Mouse (Mus musculus) gastrocnemius, postnatal 4 days (tissue): Measurements from ENCODE around the gene Tmem256. TPM values are rescaled to one million over a fixed set of nuclear protein-coding genes. Genes with fewer than 3 reads are reported as not detected.

ENCODE experiments used
- DNase-seq, 2 experiments: peaks; one replicate each; pipeline ENCODE4 v3.0.0; 2021 to 2022; ENCODE audit warnings: low spot score in 2 of 2, mixed read lengths in 2 of 2
- microRNA-seq: library from miRNA; unstranded; fragments of <30 nt; microRNA quantifications from one replicate; pipeline ENCODE4 v1.2.0, GENCODE M21; 2021
- total RNA-seq, 2 experiments: library from RNA; stranded (reverse); gene quantifications; 2 replicates each; pipeline ENCODE4 v1.2.3; 2021

The Tmem256 gene
- total RNA-seq, 2 experiments from 2014 or later = 97.5 to 141 TPM

GRCm38 (mm10) chr11:69881787-69882670, 43.7 kb downstream of the Tmem256 start:
- no peak for DNase-seq

DNA sequence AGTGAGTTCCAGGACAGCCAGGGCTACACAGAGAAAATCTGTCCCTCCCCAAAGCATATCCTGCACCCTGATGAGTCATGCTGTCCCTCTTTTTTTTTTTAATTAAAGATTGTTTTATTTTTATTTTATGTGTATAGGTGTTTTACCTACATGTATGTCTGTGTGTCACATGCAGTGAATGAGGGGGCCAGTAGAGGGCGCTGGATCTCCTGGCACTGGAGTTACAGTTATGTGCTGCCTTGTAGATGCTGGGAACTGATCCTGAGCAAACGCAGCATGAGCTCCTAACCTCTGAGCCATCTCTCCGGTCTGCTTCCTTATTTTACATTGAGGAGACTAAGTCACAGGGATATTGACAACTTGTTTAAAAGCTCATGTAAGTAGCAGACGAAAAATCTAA, 44.8 kb downstream of the Tmem256 start:
- DNase-seq = no peak

GRCm38 (mm10) chr11:69883527-69884151, 45.3 kb downstream of the Tmem256 start:
- DNase-seq = no peak

DNA sequence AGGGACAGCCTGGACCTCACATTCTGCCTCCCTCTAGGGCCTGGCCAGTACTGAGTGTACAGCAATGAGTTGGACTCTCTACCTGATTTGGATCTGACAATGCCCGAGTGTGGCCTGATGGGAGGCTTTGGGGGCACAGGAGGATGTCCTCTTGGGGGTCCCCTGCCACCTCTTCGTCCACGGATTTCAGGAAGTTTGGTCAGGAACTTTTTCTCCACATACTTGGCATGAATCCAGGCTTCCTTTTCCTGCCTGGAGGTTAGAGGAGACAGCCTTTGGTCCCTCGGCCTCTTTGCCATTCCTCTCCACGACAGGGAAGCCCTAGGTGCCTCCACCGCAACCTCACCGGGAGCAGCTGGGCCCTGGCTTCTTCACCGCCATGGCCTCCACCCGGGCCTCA, 45.9 kb downstream of the Tmem256 start:
- DNase-seq = no peak

GRCm38 (mm10) chr11:69884663-69885062, 46.3 kb downstream of the Tmem256 start:
- DNase-seq = no peak

- no peak for DNase-seq
Observed at GRCm38 (mm10) chr11:69886907-69887635, 48.8 kb downstream of the Tmem256 start.

Small RNAs within 50 kb of the gene (microRNA-seq; reads per million reads assigned to microRNA genes)
- gene Mir6924 = not detected

Other genes starting within 250 kb of the Tmem256 start
- gene Atp1b2, start 232.6 kb upstream of the Tmem256 start, total RNA-seq = 100 to 1,000 TPM; 227 to 249 TPM
- not detected for gene Shbg, start 220.6 kb upstream of the Tmem256 start, total RNA-seq
- 1 to 10 TPM; 7.8 to 8.8 TPM for gene Sat2, start 216.5 kb upstream of the Tmem256 start, total RNA-seq
- 10 to 100 TPM; 90.3 to 94.0 TPM for gene Fxr2, start 205.5 kb upstream of the Tmem256 start, total RNA-seq
- not detected for gene Sox15, start 183.2 kb upstream of the Tmem256 start, total RNA-seq
- 10 to 100 TPM; 31.6 to 33.0 TPM for gene Mpdu1, start 175.9 kb upstream of the Tmem256 start, total RNA-seq
- 10 to 100 TPM; 13.1 to 14.0 TPM for gene Cd68, start 172.4 kb upstream of the Tmem256 start, total RNA-seq
- 100 to 1,000 TPM; 295 to 317 TPM for gene Eif4a1, start 166.1 kb upstream of the Tmem256 start, total RNA-seq
- gene Senp3, start 156.4 kb upstream of the Tmem256 start, total RNA-seq = 10 to 100 TPM; 43.5 to 45.9 TPM
- 1 to 10 TPM; 1.0 to 2.9 TPM for gene Tnfsf13, start 152.7 kb upstream of the Tmem256 start, total RNA-seq
- 10 to 100 TPM; 22.3 to 22.9 TPM for gene Tnfsf12, start 142.7 kb upstream of the Tmem256 start, total RNA-seq
- 1 to 10 TPM; 4.3 to 4.6 TPM for gene Tnfsfm13, start 142.4 kb upstream of the Tmem256 start, total RNA-seq
- 10 to 100 TPM; 66.4 to 72.2 TPM for gene Polr2a, start 79.9 kb upstream of the Tmem256 start, total RNA-seq
- gene Slc35g3, start 76.5 kb upstream of the Tmem256 start, total RNA-seq = under 1 TPM in 1 of 2 experiments, not detected in 1; 0.25 TPM
- 10 to 100 TPM; 26.7 to 30.5 TPM for gene Zbtb4, start 72.6 kb upstream of the Tmem256 start, total RNA-seq
- 100 to 1,000 TPM in 1 of 2 experiments, 10 to 100 TPM in 1; 95.1 to 110 TPM for gene Chrnb1, start 42.6 kb upstream of the Tmem256 start, total RNA-seq
- 10 to 100 TPM; 10.1 to 13.8 TPM for gene Fgf11, start 36.7 kb upstream of the Tmem256 start, total RNA-seq
- gene Tmem102, start 32.9 kb upstream of the Tmem256 start, total RNA-seq = not detected
- gene Gm39566, start 23.2 kb upstream of the Tmem256 start, total RNA-seq = not detected
- not detected for gene Spem2, start 20.0 kb upstream of the Tmem256 start, total RNA-seq
- under 1 TPM in 1 of 2 experiments, not detected in 1; 0.34 TPM for gene Spem1, start 16.3 kb upstream of the Tmem256 start, total RNA-seq
- 10 to 100 TPM; 22.3 to 23.2 TPM for gene Nlgn2, start 730 bp upstream of the Tmem256 start, total RNA-seq
- 10 to 100 TPM; 39.3 to 41.4 TPM for gene Plscr3, start 7.9 kb downstream of the Tmem256 start, total RNA-seq
- gene Tnk1, start 20.2 kb downstream of the Tmem256 start, total RNA-seq = under 1 TPM in 1 of 2 experiments, not detected in 1; 0.13 TPM
- not detected for gene Tmem95, start 39.5 kb downstream of the Tmem256 start, total RNA-seq
- gene Kctd11, start 42.9 kb downstream of the Tmem256 start, total RNA-seq = 1 to 10 TPM; 3.5 to 4.7 TPM
- 1 to 10 TPM in 1 of 2 experiments, under 1 TPM in 1; 0.65 to 1.1 TPM for gene Acap1, start 57.0 kb downstream of the Tmem256 start, total RNA-seq
- gene 2810408A11Rik, start 62.5 kb downstream of the Tmem256 start, total RNA-seq = 1 to 10 TPM; 3.2 to 4.1 TPM
- gene Neurl4, start 62.6 kb downstream of the Tmem256 start, total RNA-seq = 10 to 100 TPM; 32.3 to 36.9 TPM
- gene Gps2, start 75.4 kb downstream of the Tmem256 start, total RNA-seq = 10 to 100 TPM; 35.9 to 44.5 TPM
- gene Eif5a, start 83.4 kb downstream of the Tmem256 start, total RNA-seq = 100 to 1,000 TPM; 565 to 571 TPM
- 1 to 10 TPM; 5.1 to 6.4 TPM for gene Ybx2, start 97.3 kb downstream of the Tmem256 start, total RNA-seq
- gene Slc2a4, start 109.7 kb downstream of the Tmem256 start, total RNA-seq = 100 to 1,000 TPM; 111 to 142 TPM
- gene Cldn7, start 126.3 kb downstream of the Tmem256 start, total RNA-seq = under 1 TPM in 1 of 2 experiments, not detected in 1; 0.34 TPM
- gene Ctdnep1, start 142.6 kb downstream of the Tmem256 start, total RNA-seq = 100 to 1,000 TPM; 204 to 229 TPM
- 10 to 100 TPM; 61.9 to 63.7 TPM for gene Elp5, start 144.0 kb downstream of the Tmem256 start, total RNA-seq
- 100 to 1,000 TPM; 234 to 246 TPM for gene Gabarap, start 152.6 kb downstream of the Tmem256 start, total RNA-seq
- gene Phf23, start 157.3 kb downstream of the Tmem256 start, total RNA-seq = 10 to 100 TPM; 31.5 to 34.7 TPM
- gene Dvl2, start 162.1 kb downstream of the Tmem256 start, total RNA-seq = 10 to 100 TPM; 19.1 to 22.8 TPM
- 100 to 1,000 TPM; 233 to 241 TPM for gene Acadvl, start 176.9 kb downstream of the Tmem256 start, total RNA-seq
- gene Dlg4, start 178.4 kb downstream of the Tmem256 start, total RNA-seq = 10 to 100 TPM; 23.9 to 33.8 TPM
- gene Asgr1, start 215.6 kb downstream of the Tmem256 start, total RNA-seq = under 1 TPM in 1 of 2 experiments, not detected in 1; 0.62 TPM